ENCODE assay signal across 15 mouse cellular contexts in genomic region chrX:135876679-135877078, GRCm38 (mm10).
"Had no signal": no experiment of that assay in that cellular context is flagged by ENCODE, and none has a peak within 500 bp of the region (broad histone marks: within the 10 kb centered on the region; RNA-seq: fewer than 3 reads in every experiment).

No protein-coding gene starts in this region.

- H3K9me3 ChIP-seq: neural tube, embryonic 12.5 days; neural tube, embryonic 13.5 days; neural tube, embryonic 15.5 days; stomach, embryonic 15.5 days had no signal

- H3K27me3 ChIP-seq: neural tube, embryonic 12.5 days; neural tube, embryonic 13.5 days; neural tube, embryonic 15.5 days; stomach, embryonic 15.5 days had no signal

- H3K4me1 ChIP-seq: neural tube, embryonic 12.5 days; neural tube, embryonic 13.5 days; neural tube, embryonic 15.5 days; stomach, embryonic 15.5 days had no signal

- H3K4me2 ChIP-seq: neural tube, embryonic 12.5 days; neural tube, embryonic 13.5 days; neural tube, embryonic 15.5 days; stomach, embryonic 15.5 days had no signal

- H3K4me3 ChIP-seq: neural tube, embryonic 12.5 days; neural tube, embryonic 13.5 days; neural tube, embryonic 15.5 days; stomach, embryonic 15.5 days had no signal

- H3K36me3 ChIP-seq: neural tube, embryonic 12.5 days; neural tube, embryonic 13.5 days; neural tube, embryonic 15.5 days; stomach, embryonic 15.5 days had no signal

- DNase-seq: retina, postnatal 1 day; right cerebral cortex, postnatal 14 days; right cerebral cortex, postnatal 25 days; spleen, adult 18-20 months; thymus, adult 18-20 months; thymus, adult 2 months; thymus, postnatal 14 days; thymus, postnatal 25 days; thymus, postnatal 36 days; thymus, postnatal 4 days had no signal

- H3K27ac ChIP-seq: neural tube, embryonic 12.5 days; neural tube, embryonic 13.5 days; neural tube, embryonic 15.5 days; stomach, embryonic 15.5 days; stomach, postnatal 0 days had no signal

- H3K9ac ChIP-seq: neural tube, embryonic 12.5 days; neural tube, embryonic 13.5 days; neural tube, embryonic 15.5 days; stomach, embryonic 15.5 days had no signal
